Mouse (Mus musculus): ENCODE measurements around the gene Rgn. TPM values are rescaled to one million over a fixed set of nuclear protein-coding genes. Genes with fewer than 3 reads are reported as not detected.

Gene Rgn
- total and polyA plus RNA-seq, 3 experiments = not detected

- H3K9ac ChIP-seq (ENCODE audit: control insufficient read depth, low read depth, low read length, poor library complexity, severe bottlenecking) = no peak overlapping the region
- no peaks in the 10 kb centered on the region for H3K9me3 ChIP-seq (replicated peaks; ENCODE audit: insufficient read depth, low read length)
- H3K4me1 ChIP-seq (ENCODE audit: control insufficient read depth in 1 of 2, insufficient read depth in 2 of 2, low read length in 2 of 2) = no peaks in the 10 kb centered on the region
- H3K36me3 ChIP-seq (ENCODE audit: control insufficient read depth in 1 of 2, insufficient read depth in 2 of 2, low read length in 2 of 2) = no peaks in the 10 kb centered on the region
- no peaks in the 10 kb centered on the region for H3K79me2 ChIP-seq (ENCODE audit: control insufficient read depth, insufficient read depth, low read length, poor library complexity)
- no peak for TF ChIP-seq CHD1 (IDR thresholded peaks at IDR 0.05; ENCODE audit: low read depth, low read length)
- no peak for TF ChIP-seq SMC3 (IDR thresholded peaks at IDR 0.05; ENCODE audit: low read depth, low read length)
- TF ChIP-seq POLR2A (IDR thresholded peaks at IDR 0.05; ENCODE audit: control insufficient read depth in 1 of 2, insufficient read depth in 1 of 2, low read depth in 1 of 2, low read length in 2 of 2, poor library complexity in 1 of 2) = no peak
- no peak for TF ChIP-seq USF1 (IDR thresholded peaks at IDR 0.05; ENCODE audit: low read depth, low read length)
- TF ChIP-seq GATA1 (IDR thresholded peaks at IDR 0.05; ENCODE audit: low read depth, low read length) = no peak
- DNase-seq (ENCODE audit: low read depth, low spot score) = peak; percentile 10
- no peaks in the 10 kb centered on the region; a peak in 1 of 4 replicates for H3K27me3 ChIP-seq (ENCODE audit: control insufficient read depth in 1 of 2, insufficient read depth in 2 of 2, low read length in 2 of 2)
- no peak overlapping the region for H3K27ac ChIP-seq (ENCODE audit: control insufficient read depth, low read depth, low read length)
- H3K4me3 ChIP-seq (ENCODE audit: control insufficient read depth in 1 of 2, insufficient read depth in 1 of 2, low read depth in 2 of 2, low read length in 2 of 2) = no peak overlapping the region
Observed at GRCm38 (mm10) chrX:20563941-20564340, 14.4 kb downstream of the Rgn start.

GRCm38 (mm10) chrX:20571024-20571423 is 21.4 kb downstream of the Rgn start:
- Histone ChIP-seq H3K4me3 (ENCODE audit: control insufficient read depth in 1 of 2, insufficient read depth in 1 of 2, low read depth in 2 of 2, low read length in 2 of 2) (no peak overlapping the region), H3K79me2 (ENCODE audit: control insufficient read depth, insufficient read depth, low read length, poor library complexity) (no peaks in the 10 kb centered on the region), H3K36me3 (ENCODE audit: control insufficient read depth in 1 of 2, insufficient read depth in 2 of 2, low read length in 2 of 2) (peaks cover 0 to 14% of the 10 kb centered on the region in 2 experiments; a peak in 2 of 4 replicates), H3K4me1 (ENCODE audit: control insufficient read depth in 1 of 2, insufficient read depth in 2 of 2, low read length in 2 of 2) (peaks cover 0 to 21% of the 10 kb centered on the region in 2 experiments; a peak in 2 of 4 replicates), H3K9ac (ENCODE audit: control insufficient read depth, low read depth, low read length, poor library complexity, severe bottlenecking) (no peak overlapping the region), H3K9me3 (replicated peaks; ENCODE audit: insufficient read depth, low read length) (no peaks in the 10 kb centered on the region), H3K27me3 (ENCODE audit: control insufficient read depth in 1 of 2, insufficient read depth in 2 of 2, low read length in 2 of 2) (no peaks in the 10 kb centered on the region), H3K27ac (ENCODE audit: control insufficient read depth, low read depth, low read length) (no peak overlapping the region)
- peak; percentile 73 for DNase-seq (ENCODE audit: low read depth, low spot score)
- TF ChIP-seq USF1 (IDR thresholded peaks at IDR 0.05; ENCODE audit: low read depth, low read length) (no peak), ZMIZ1 (IDR thresholded peaks at IDR 0.05; ENCODE audit: low read depth, low read length) (no peak), CHD1 (IDR thresholded peaks at IDR 0.05; ENCODE audit: low read depth, low read length) (no peak), POLR2AphosphoS5 (IDR thresholded peaks at IDR 0.05; ENCODE audit: borderline replicate concordance, low read depth, low read length) (no peak), UBTF (IDR thresholded peaks at IDR 0.05; ENCODE audit: borderline replicate concordance, insufficient read depth, low read depth, low read length) (no peak), ELF1 (IDR thresholded peaks at IDR 0.05; ENCODE audit: low read depth, low read length) (no peak), RCOR1 (IDR thresholded peaks at IDR 0.05; ENCODE audit: low read depth, low read length) (0 out of 2 replicates have a peak, but pooled peaks have one; percentile 27), BHLHE40 (IDR thresholded peaks at IDR 0.05; ENCODE audit: borderline replicate concordance, low read depth, low read length) (no peak), MEF2A (IDR thresholded peaks at IDR 0.05; ENCODE audit: extremely low read depth, insufficient replicate concordance, low read depth, low read length, poor library complexity, severe bottlenecking) (no peak), POLR2A (IDR thresholded peaks at IDR 0.05; ENCODE audit: control insufficient read depth in 1 of 2, insufficient read depth in 1 of 2, low read depth in 1 of 2, low read length in 2 of 2, poor library complexity in 1 of 2) (no peak), POLR2AphosphoS2 (IDR thresholded peaks at IDR 0.05; ENCODE audit: low read length) (no peak), TAL1 (IDR thresholded peaks at IDR 0.05; ENCODE audit: low read length) (peak; percentile 54), ETS1 (IDR thresholded peaks at IDR 0.05; ENCODE audit: low read depth, low read length) (peak; percentile 95), CHD2 (IDR thresholded peaks at IDR 0.05; ENCODE audit: low read length) (no peak), EP300 (IDR thresholded peaks at IDR 0.05; ENCODE audit: low read depth in 1 of 2, low read length in 2 of 2) (peak; percentile 19 to 29; a peak in 2 of 4 replicates), MXI1 (IDR thresholded peaks at IDR 0.05; ENCODE audit: low read depth, low read length) (no peak), TCF12 (IDR thresholded peaks at IDR 0.05; ENCODE audit: low read depth, low read length) (peak; percentile 72), USF2 (IDR thresholded peaks at IDR 0.05; ENCODE audit: borderline replicate concordance in 1 of 2, insufficient read depth in 1 of 2, low read depth in 1 of 2, low read length in 2 of 2) (no peak), TBP (IDR thresholded peaks at IDR 0.05; ENCODE audit: low read depth, low read length) (no peak), JUND (IDR thresholded peaks at IDR 0.05; ENCODE audit: low read depth, low read length) (no peak), MYB (IDR thresholded peaks at IDR 0.05; ENCODE audit: low read depth, low read length) (no peak), MAZ (IDR thresholded peaks at IDR 0.05; ENCODE audit: low read depth, low read length) (no peak), NRF1 (IDR thresholded peaks at IDR 0.05; ENCODE audit: insufficient read depth, low read depth, low read length, poor library complexity, severe bottlenecking) (no peak), KAT2A (conservative IDR thresholded peaks at IDR 0.05; ENCODE audit: low read depth, low read length) (no peak), CTCF (IDR thresholded peaks at IDR 0.05 in 2 of 3, conservative IDR thresholded peaks at IDR 0.05 in 1 of 3; ENCODE audit: control insufficient read depth in 1 of 3, insufficient read depth in 1 of 3, low read depth in 2 of 3, low read length in 3 of 3, poor library complexity in 1 of 3, severe bottlenecking in 1 of 3) (no peak), NELFE (IDR thresholded peaks at IDR 0.05; ENCODE audit: low read depth, low read length) (no peak), ZNF384 (IDR thresholded peaks at IDR 0.05; ENCODE audit: low read depth, low read length) (no peak), ZC3H11A (IDR thresholded peaks at IDR 0.05; ENCODE audit: low read depth, low read length) (no peak), MAX (IDR thresholded peaks at IDR 0.05; ENCODE audit: low read length) (no peak)
